Mouse (Mus musculus): ENCODE measurements around the gene Cotl1.

Cotl1 gene

GRCm38 (mm10) chr8:119817446-119817845 is 22.9 kb downstream of the Cotl1 start:
- no peak for DNase-seq (ENCODE audit: low read depth, low spot score)

GRCm38 (mm10) chr8:119816219-119816618 is 24.1 kb downstream of the Cotl1 start:
- DNase-seq (ENCODE audit: low read depth, low spot score), result no peak

- no peak for DNase-seq (ENCODE audit: low read depth, low spot score)
Observed at GRCm38 (mm10) chr8:119812650-119813431, 27.5 kb downstream of the Cotl1 start.

GRCm38 (mm10) chr8:119811925-119812324 is 28.4 kb downstream of the Cotl1 start:
- no peak for DNase-seq (ENCODE audit: low read depth, low spot score)

GRCm38 (mm10) chr8:119810953-119811499 is 29.3 kb downstream of the Cotl1 start:
- no peak for DNase-seq (ENCODE audit: low read depth, low spot score)

- DNase-seq (ENCODE audit: low read depth, low spot score), result no peak
Observed at GRCm38 (mm10) chr8:119810127-119810868, 30.0 kb downstream of the Cotl1 start.

GRCm38 (mm10) chr8:119809620-119810019 is 30.7 kb downstream of the Cotl1 start:
- no peak for DNase-seq (ENCODE audit: low read depth, low spot score)

GRCm38 (mm10) chr8:119807687-119808086 is 32.7 kb downstream of the Cotl1 start:
- no peak for DNase-seq (ENCODE audit: low read depth, low spot score)

- DNase-seq (ENCODE audit: low read depth, low spot score), result no peak
Observed at GRCm38 (mm10) chr8:119806422-119807263, 33.7 kb downstream of the Cotl1 start.

DNA sequence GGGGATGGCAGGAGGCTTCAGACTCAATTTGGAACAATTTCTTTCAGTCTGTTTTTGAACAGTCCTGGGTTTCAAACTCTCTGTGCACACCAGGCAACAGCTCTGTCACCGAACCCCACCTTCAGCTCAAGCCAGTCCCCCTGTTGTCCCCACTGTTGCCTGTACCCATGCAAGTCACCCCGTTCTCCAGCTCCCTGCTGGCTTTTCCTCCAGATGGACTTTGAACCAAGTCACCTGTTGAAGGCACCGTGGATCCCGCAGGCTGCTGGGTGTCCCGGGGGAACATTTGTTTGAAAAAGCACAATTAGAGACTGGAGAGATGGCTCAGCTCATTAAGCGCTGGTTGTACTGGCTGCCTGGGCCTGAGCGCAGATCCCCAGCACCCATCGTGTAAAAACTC is 35.1 kb downstream of the Cotl1 start:
- DNase-seq (ENCODE audit: low read depth, low spot score), result no peak

DNA sequence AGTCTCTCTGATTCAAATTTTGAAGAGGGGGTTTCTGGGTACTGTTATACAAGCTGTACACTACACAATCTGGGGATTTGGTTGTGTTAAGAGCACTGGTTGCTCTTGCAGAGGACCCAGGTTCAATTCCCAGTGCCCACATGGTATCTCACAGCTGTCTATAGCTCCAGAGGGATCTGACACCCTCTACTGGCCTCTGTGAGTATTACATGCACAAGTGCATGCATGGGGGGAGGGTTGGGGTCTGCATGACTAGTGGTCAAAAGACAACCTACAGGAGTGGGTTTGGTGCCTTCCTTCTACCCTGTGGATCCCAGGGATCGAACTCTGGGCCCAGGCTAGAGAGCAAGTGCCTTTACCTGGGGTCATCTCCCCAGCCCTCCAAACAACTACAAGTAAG is 37.8 kb downstream of the Cotl1 start:
- DNase-seq (ENCODE audit: low read depth, low spot score), result no peak

DNA sequence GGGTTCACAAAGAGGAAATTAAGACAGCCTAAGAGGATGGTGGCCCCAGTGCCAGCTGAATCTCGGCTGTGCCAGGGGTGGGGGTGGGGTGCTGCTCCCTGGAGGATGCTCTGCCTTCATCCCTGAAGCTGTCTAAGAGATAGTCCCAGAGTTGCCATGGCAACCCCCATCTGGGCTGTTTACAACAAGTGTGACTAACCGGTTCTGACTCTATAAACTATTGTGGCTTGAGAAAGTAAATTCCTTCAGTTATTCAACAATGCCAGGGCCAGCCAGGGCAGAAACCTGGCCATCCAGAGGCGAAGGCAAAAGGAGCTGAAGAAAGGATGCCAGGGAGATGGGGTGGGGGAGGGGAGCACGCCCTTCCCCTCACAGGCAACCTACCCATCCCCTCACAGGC is 39.2 kb downstream of the Cotl1 start:
- DNase-seq (ENCODE audit: low read depth, low spot score), result no peak

- DNase-seq (ENCODE audit: low read depth, low spot score), result no peak
Observed at GRCm38 (mm10) chr8:119798965-119799264, 41.4 kb downstream of the Cotl1 start.

DNA sequence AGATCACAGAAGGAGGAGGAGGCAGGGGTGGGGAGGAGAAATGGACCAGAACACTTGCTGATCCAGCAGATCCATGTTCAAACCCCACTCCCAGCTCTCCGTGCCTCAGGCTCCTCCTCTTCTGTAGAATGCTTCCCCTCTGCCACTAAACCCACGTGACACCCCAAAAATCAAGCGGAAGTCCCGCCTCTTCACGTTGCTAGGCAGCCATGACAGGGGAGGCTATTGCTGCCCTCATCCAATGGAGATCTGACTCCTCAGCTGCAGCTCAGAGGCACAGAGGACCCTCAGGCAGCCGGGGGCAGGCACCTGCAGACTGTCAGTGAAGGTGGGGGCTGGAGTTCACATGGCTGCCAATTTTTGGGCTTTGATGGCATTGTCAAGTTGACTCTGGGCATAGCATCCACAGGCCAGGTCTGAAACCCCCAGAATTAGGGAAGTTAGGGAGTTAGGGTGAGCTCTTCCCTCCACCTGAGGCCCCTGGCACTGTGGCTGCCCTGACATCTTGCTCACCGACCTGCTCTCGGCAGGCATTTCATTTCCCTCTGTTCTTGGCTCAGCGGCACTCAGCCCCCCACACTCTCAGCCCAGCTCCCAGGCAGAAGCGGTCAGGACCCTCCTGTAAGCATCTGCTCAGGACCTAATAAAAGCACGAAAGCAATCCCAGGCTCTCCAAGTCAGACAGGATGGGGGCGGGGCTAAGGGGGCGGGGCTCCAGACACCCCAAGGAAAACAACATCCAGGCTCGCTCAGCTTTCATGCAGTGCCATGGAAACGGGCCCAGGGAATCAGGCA is 42.0 kb downstream of the Cotl1 start:
- peak; percentile 72 for DNase-seq (ENCODE audit: low read depth, low spot score)

- DNase-seq (ENCODE audit: low read depth, low spot score), result no peak
Observed at GRCm38 (mm10) chr8:119795651-119796050, 44.7 kb downstream of the Cotl1 start.

DNA sequence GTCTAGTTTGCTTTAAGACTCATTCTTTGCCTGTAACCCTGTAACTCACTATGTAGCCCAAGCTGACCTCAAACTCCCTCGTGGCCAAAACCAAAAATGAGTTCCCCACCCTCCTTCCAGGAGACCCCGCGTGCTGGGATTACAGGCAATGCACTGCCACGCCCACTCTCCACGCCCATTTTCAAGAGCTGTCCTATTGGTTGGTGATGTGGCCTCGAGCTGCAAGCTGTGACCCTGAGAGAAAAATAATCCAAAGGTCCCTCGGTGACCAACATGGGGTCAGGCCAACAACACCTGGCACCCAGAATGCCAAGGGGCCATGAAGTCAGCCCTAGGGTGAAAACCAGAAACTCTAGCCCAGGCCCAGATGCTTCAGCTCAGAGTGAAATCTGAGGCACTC is 45.7 kb downstream of the Cotl1 start:
- no peak for DNase-seq (ENCODE audit: low read depth, low spot score)

GRCm38 (mm10) chr8:119791804-119792704 is 48.3 kb downstream of the Cotl1 start:
- DNase-seq (ENCODE audit: low read depth, low spot score), result peak; percentile 85

DNA sequence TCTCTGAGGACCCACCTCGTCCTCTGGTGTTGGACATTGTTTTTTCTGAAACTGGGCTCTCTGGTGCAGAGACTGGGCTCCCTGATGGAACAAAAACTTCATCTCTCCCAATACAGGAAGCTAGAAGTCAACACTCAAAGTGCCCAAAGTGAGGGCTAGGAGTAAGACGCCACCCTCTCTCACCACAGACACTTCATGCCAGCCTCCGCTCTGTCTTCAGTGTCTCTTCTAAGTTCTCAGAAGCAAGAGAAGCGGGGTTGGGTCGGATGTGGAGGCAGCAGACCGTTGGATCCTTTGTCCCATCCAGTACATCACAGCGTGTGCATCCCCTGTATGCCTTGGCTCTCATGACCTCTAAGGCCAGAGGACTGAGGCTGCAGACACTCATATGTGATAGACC is 50.8 kb downstream of the Cotl1 start:
- DNase-seq (ENCODE audit: low read depth, low spot score), result no peak

DNA sequence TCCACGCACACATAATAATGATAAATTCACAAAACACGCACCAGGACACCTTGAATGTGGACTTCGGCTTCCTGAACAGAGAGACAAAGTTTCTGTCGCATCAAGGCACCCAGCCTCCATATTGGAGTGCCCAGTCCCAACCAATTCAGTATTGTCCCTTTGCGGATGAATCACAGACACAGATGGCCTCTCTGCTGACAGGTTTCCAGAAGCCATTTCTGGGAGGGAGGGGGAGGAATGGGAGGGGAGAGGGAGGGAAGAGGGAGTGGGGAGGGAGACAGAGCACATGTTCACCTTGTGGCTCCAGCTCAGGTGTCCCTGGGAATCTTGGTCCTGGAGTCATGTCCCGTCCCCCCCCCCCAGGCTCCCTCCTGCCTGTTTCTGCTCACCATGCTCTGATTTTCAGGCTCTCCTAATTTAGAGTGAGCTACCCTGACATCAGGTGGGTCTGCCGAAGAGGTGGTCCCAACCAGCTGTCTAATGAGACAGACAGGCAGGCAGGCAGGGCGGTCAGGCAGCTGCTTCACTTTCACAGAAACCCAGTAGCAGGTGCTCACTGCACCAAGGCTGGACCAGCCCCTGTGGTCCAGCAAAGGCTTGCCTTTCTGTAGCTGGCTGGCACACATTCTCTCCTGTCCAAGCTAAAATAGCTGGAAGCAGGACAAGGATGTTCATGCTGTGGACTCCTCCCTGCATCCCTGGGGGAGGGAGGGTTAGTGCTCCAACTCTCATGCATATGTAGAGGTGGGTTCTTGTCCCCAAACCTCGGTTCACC is 51.5 kb downstream of the Cotl1 start:
- no peak for DNase-seq (ENCODE audit: low read depth, low spot score)
